Mouse (Mus musculus): ENCODE measurements around the gene Ntrk3.

DNA sequence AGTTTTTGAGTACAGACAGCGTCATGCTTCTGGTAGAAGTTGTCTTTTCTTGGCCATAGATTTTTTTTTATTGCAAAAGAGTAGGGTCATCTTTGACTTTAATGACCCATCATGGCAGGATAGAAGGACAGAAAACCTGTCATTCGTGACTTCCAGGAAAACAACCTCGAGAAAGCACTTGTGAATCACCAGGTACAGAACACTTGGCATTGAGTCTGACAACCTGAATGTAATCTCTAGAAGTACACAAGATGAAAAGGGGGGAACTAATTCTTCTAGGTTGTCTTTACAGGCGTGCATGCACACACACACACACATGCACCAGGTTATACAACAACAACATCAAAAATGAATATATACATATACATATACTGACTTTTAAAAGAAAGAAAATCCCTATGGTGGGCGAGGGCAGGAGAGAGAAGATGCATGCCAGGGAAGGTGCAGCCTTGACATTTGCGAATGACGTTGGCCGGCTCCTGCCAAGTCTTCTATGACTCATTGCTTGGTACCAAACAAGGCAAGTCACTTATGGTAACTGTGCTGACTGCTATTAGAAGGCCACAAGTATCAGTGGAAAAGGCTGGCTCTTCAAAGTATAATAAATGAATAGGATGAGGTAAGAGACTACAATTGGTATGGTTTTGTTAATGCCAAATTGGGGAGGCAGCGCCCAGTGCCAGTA is 217.4 kb downstream of the Ntrk3 start:
- no peak for TF ChIP-seq CTCF (IDR thresholded peaks at IDR 0.05; ENCODE audit: control insufficient read depth, insufficient read depth, insufficient replicate concordance, low read depth, low read length)
- TF ChIP-seq POLR2A (IDR thresholded peaks at IDR 0.05; ENCODE audit: control insufficient read depth, low read depth, low read length): no peak

Data from testis, adult 2 months (tissue).